Mouse (Mus musculus): ENCODE results near the gene Rad9a.

DNA sequence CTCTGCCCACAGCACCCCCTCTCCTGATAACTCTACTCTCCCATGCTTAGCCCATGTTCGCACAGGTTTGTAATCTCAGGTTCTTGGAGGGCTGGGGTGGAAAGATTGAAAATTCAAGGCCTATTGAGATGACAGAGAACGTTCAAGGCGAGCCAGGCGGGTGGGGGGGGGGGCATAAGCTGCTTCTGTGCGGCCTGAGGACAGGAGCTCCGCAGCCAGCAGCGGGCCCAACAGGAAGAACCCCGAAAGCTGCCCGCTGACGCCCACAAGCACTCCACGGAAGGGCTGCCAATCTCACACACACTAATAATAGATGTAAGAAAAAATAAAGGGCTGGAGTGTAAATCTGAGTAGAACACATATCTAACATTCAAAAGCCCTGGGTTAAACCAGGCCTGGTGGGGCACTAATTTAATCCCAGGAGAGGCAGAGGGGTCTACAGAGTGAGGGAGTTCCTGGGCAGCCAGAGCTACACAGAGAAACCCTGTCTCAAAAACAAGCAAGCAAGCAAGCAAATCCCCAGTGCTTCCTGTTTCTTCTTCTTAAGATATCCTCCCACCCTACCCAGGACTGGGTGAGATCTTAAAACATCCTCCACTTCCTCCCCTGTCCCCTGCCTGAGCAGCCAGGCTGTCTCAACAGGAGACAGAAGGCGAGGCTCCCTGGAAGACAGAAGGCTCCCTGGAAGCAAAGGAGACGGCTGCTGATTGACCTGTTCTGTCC lies 2.3 kb upstream of the Rad9a start:
- TF ChIP-seq CTCF (IDR thresholded peaks at IDR 0.05) (no peak), POLR2A (IDR thresholded peaks at IDR 0.05; ENCODE audit: insufficient read depth, low read depth, low read length) (0 out of 2 replicates have a peak, but pooled peaks have one; percentile 18)

All from heart, adult 2 months (tissue).